Mouse (Mus musculus) retina, embryonic 14.5 days (tissue): ENCODE measurements at regions not wholly inside any gene's neighbourhood (a gene's known extent, or its start where the extent isn't known, plus 50 kb on each side); places are given as distances from the start of the nearest gene placed in this dataset.

Source experiments
- DNase-seq: peaks from one replicate; pipeline ENCODE4 v3.0.0-alpha.2; 2015; ENCODE audit warnings: low spot score

DNA sequence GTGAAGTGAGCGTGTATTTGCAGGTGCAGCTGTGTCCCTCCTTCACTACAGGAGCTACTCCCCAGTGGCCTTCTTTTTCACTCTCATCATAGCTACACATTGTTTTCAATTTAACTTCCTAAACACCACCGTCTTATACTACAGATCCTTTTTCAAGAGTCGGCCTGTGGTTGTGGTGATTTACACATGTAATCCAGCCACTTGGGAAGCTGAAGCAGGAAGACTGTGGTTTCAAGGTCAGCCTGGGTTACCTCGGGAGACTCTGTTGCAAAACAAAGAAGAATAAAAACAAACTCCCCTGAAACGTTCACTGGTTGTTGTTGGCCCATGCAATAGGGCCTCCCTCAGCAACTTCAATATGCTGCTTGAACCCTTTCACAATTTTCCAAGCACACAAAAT is 153.8 kb upstream of the Kcnh8 start:
- DNase-seq: no peak

DNA sequence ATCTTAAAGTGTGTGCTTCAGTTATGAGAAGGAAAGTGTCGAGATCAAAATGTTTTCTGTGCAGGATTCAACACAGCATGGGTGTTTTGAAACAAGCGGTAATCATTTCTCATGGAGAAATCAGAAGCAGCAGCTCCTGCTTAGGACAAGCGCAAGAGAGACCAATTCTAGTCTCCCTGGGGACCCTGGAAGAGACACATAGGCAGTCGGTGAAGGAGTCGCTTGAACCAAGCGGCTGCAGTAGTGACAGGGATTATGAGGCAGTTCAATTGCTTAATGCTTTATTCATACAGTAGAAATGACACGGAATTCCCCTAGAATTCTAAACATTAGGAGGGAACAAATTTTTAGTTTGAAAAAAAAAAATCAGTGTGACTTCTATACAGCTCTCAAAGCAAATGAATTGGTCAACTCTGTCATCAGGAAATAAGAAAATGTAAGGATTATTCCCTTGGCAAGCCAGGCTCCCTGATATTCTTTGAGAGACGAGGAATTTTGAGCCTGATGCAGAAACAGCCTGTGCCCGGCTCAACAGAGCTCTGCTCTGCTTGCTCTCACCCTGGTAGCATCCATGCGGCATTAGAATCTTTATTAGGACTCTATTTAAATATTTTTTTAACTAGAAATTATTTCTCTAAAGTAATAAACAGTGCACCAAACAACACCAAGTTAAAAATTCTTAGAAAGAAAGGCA is 143.1 kb upstream of the Kcnh8 start:
- peak; percentile 45 for DNase-seq

DNA sequence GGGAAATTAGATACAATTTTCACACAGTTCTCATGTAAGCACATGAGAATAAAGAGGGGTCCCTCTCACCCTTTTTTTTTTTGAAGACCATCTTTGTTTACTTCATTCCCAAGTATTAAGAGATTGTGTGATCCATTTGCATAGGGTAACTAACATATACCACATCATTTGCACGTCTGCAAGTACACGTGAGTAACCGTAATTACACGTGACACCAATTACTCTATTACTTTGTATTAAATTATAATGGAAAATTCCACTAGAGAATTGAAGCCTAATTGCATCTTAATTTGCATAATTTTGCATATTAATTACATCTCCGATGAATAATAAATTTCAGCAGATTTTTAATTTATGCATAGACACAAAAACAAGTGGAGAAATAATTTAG is 142.5 kb upstream of the Kcnh8 start:
- no peak for DNase-seq

DNA sequence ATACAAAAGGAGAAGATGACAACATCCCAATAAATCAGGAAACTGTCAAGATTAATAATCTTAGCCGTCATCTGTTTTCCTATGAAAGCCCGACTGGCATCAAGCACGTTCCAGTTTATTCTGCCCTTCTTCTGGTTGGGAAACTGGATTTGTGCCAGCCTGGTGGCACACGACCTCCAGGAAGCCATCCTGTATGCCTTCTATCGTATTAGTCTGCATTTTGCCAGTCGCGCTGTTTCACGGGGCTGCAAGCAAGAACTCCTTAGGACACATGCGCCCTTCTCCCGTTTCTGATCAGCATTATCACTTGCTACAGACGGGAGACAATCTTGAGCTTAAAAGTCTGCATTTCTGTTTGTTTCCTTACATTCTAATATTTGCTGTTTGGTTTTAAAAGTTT is 141.2 kb upstream of the Kcnh8 start:
- DNase-seq: peak; percentile 24

DNA sequence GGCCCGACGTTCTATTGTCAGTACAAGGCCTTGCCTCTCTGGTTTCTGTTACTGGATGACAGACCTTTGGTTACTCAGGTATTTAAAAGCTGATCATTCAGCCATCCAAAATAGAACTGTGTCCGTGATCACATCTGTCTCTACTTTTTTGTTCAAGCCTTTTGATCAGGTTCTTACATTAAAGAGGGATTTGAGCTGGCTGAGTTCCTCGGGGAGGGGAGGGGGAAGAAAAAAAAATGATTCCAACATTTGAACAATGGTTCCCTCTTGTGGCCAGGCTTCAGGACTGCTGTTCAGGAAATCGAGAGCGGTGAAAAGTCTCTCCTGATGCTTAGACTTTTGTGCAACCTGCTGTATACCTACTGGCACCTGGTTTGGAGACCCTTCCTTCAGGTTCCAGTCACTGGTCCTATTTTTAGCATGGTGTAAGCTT is 140.8 kb upstream of the Kcnh8 start:
- peak; percentile 83 for DNase-seq

DNA sequence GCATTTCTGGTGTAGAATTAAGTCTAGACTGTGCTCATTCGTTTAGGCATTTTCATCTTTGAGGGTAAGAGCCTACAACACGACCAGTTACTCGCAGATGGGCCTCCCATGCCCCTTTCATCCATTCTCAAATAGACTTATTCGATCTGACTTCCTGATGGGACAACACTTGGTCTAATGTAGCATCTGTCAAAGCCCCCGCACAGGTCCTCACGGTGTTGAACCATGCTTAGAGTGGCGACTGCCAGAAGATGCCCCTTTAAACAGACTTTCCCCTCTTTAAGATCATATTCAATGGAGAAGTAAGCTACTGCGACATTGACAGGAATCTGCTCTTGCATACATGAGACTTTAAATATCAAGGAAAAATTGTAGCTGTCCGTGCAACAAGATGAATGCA is 140.1 kb upstream of the Kcnh8 start:
- no peak for DNase-seq

DNA sequence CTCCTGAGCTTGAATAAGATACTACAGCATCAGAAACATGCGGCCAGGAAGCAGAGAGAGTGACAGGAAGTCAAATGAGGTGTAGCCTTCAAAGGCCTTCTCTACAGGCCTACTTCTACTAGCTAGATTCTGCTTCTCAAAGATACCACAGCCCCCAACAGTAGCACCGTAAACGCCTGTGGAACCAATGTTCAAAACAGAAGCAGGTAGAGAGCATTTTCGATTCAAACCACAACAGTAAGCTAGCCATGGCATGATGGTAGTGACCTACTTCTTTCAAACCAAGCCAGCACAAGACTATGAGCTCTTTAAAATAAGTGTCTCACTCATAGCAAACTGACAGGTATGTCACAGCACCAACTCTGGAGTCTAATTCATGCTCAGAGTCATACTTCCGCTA is 134.0 kb upstream of the Kcnh8 start:
- no peak for DNase-seq

DNA sequence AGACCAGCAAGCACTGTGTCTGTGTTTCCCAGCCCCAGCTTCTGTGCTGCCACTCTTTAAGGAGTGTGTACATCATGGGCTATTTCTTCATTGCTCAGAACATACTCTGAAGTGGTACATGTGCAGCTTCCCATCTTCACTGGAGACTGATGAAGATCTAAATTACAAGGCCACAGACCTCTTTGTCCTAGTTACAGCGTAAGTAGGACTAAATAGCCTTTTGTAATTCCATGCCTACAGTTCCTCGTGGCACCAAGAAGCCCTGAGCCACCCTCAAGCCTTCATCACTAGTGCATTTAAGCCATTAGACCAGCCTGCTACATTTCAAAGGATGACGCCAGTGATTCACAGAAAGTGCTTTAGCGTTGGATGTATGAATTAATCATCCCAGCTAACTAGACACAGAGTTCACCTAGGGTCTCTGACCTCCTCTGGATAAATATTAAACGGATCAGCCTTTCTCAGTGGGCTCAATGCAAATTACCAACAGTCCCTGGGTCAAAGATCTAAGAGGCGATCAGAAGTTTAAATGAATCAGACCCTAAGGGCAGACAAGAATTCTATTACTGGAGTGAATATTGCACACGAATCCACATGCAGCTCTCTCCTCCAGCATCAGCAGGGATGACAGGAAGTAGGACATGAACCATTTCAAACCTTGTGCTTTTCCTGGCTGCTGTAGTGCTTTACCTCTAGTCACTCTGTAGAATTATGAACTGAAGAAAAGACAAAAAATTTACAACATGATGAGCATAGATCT is 123.0 kb upstream of the Kcnh8 start:
- peak; percentile 25 for DNase-seq

DNA sequence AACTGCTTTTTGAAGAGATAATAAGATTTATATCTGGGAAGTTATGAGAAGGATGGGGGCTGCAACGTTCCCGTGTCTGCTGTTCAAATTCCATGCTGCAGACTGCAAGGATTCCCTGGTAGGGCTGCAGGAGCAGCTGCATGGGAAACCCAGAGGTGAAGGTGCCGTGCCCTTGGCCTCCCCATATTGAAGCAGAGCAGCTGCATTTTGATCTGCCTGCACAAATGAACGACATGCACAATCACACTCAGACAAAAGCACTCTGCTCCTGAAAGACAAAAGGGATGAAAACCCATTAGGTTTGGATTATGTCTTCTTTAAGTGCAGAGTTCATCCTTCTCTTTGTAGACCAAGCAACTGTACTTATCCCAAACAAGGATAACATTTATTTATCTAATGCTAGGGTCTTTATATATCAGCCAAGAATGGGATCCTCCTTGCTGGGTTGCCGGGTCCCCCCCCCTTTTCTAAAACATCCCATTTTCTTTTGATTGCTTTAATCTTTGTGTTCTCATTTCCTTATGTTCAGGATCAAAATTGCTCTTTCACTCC is 122.3 kb upstream of the Kcnh8 start:
- peak; percentile 12 for DNase-seq

DNA sequence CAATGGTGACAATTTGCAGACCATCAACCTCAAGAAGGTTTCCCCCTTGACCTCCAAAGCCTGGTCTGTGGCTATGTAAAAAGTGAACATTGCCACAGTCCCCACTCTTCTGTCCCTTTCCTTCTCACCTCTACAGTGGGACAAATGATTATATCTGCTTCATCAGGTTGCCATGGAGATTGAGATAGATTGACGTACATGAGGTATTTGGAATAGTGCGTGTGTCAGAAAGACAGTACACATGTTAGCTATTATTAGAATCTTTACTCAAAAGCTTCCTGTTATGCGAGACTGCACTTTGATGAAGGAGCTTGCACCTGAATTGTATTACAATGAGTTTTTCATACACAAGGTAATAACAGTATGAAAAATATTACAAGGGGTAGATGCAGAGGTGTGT is 95.7 kb upstream of the Kcnh8 start:
- DNase-seq: no peak

DNA sequence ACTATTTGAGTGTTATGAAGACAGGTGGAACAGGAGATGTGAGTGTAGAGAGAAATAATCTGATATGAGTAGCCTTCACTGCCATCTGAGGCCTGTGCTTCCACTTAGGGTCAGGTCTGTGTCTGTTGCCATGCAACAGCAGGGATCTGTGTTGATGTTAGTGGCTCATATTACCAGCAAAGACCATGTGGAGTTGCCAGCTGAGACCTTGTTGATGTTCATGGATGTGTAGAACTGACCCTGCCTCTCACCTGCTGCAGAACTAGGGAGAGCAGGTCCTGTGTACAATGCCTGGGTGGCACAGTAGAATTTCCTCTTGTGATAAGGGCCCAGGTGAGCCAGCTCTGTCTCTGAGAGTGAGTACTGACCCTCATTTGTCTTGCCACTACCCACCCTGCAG is 72.2 kb upstream of the Kcnh8 start:
- DNase-seq: no peak
